Mouse (Mus musculus) kidney, postnatal 4 days (tissue): ENCODE data around the gene Syce1l.

Experiments used
- DNase-seq, 2 experiments: peaks; one replicate each; pipeline ENCODE4 v3.0.0; 2021; ENCODE audit warnings: mixed read lengths in 2 of 2

Gene Syce1l

GRCm38 (mm10) chr8:113642926-113643325 lies at the start of gene Syce1l:
Syce1l (plus strand) TSS chr8:113643213.
- no peak for DNase-seq

DNA sequence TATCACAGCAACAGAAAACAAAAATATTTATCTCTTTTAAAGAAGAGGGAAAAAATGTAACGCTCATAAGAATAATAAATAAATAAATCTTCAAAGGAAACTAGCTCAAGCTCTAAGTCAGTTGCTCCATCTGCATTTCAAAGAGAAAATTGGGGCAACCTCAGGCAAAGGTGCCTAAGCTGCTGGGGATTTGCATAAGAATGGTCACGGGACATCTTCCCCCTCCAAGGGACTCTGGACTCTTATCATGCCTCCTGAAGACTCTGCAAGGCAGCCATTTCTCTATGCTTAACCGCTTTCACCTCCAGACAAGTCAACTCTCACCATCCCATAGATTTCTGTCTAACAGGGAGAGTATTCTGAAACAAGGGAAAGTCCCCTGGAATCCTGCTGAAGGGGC lies 44.6 kb upstream of the Syce1l start:
- no peak for DNase-seq

DNA sequence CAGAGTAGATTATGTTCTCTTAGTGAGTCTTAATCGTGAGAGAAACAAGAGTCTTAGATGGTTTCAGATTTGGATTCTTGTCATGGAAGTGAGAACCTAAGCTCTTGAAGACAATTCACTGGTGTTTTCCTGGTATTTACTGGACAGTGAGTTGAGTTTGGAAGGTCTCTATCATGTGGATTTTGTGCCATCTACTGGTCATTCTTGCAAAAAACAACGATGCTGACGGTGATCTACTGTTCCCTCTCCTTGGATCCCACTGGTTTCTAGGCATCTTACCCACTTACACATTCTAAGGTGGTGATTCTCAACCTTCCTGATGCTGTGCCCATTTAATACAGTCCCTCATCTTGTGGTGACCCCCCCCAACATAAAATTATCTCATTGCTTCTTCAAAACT lies 10.4 kb upstream of the Syce1l start:
- peak in 1 of 2 experiments; percentile 24 for DNase-seq

DNA sequence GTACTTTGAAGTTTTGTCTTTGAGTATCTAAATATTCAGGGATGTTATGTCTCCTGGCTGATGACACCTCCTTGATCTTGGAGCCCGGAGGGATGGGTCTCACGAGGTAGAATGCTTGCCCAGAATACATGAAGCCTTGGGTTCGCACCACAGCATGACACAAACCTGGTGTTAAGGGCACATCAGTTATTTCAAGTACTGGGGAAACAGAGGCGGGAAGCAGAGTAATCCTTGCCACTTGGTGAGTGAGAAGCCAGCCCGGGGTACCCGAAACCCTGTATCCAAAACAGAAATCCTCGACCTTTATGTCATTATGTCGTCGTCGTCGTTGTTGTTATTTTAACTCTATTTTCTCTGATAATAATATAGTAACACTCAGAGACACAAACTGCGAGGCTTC lies 8.9 kb upstream of the Syce1l start:
- DNase-seq = no peak

DNA sequence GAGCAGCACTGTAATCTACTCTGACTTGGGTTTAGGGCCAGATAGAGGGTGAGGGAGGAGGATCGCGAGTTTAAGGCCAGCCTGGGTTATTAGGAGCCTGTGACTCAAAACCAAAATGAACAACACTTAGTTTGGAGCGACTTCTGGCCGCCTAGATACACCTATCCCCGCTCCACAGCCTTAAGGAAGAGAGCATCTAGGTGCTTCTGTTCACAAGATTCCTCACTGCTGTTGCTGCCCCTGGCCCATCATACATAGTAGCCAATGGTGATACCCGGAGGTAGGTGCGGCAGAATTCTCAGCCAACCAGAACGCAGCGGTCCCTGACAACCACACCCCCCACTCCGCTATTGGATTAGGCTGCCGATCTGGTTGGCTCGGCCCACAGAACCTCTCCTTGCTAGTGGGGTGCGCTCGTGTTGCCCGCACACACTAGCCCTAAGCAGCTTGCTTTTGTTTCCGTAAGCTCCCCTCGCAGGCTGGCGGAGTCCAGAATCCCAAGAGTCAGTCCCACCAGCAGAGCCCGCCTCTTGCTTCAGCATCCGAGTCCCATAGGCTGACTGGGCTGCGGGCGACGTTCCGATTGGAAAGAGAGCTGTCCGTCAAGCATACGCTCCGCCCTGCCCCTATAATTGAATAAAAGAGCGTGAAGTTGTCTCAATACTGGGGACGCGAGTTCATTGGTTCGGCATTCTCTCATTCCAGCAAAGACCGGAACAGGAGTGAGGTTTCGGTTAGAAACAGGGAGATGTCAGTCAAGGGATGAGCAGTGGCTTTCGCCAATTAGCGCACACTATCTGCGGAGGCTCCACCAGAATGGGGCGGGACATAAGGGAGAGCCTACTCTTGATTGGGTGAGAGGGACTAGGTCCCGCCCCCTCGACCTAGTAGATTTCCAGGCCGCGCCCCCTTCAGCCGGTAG lies 8.1 kb upstream of the Syce1l start, which contains the start of gene Mon1b:
Mon1b (plus strand) TSS at position 918 of the 922 bp plus-strand sequence.
- DNase-seq = peak; percentile 97 to 98

DNA sequence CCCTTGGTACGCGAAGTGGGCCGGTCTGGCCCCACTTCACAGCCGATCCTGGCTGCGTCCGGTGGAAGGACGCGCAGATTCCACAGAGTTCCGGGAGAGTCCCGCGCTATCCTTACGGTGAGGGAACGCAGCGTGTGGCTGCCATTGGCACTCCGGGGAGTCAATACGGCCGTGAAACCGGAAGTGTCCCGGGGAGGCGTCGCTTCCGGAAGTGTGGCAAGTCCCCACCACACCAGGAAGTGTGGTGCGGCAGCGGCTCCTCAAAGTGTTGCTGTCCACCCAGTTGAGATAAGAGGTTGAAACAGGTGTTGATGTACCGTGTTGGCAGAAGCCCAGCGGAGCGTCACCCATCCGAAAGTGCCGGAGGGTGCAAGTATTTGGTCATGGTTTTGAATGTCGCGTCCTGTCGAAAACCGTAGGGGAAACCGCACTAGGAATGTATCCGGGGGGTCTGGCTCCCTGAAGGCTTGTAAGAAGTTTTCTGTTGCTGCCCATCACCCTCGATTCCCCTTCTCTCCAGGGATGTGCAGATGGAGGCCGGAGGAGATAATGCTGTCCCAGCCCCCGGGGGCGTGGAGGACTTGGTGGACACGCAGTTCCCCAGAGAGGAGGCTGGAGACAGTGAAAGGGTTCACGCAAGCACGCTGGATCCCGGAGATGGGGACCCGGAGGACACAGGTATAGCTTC lies 7.3 kb upstream of the Syce1l start:
- DNase-seq = peak; percentile 90 to 95

- DNase-seq = no peak
Measured at GRCm38 (mm10) chr8:113636280-113636628, 6.8 kb upstream of the Syce1l start.

DNA sequence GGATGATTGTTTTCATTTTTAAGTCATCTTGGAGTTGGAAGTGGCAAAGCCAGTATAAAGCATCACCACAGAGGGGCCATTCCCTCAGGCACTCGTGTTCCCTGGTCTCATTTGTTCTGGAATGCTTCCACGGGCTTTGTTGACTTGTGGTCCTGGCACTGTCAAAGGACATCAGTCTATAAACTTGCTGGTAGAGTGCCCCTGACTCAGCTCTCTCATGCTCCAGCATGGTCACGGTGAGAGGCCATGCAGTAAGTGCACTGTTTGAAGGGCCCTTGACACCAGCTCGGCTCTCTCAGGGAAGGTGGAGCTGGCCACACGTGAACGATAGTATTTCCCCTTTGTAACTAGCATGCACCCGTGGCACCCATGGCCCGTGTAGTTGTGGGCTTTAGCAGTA lies 2.7 kb upstream of the Syce1l start:
- DNase-seq = no peak

- peak in 1 of 2 experiments; percentile 53 for DNase-seq
Measured at GRCm38 (mm10) chr8:113643479-113644210, 632 bp downstream of the Syce1l start.

GRCm38 (mm10) chr8:113645220-113645619 lies 2.2 kb downstream of the Syce1l start:
- no peak for DNase-seq

DNA sequence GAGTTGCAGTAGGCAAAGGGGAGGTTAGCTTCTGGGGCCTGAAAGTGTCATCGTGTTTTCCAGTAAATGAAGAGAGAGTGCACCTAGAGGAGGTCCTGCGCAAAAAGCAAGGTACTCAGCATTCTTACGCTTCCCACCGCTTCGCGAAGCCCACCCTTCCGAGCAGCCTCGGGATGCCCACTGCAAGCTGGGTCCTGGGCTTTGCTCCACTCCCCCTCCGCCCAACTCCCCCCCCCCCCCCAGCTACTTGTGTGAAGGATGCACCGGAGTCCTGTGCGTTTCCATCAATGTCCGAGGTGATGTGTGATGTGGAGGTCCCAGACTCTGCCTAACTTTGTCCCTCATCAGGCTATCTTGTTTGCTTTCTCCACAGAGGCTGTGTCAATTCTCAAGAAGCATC lies 9.4 kb downstream of the Syce1l start:
- DNase-seq = no peak

- DNase-seq = no peak
Measured at GRCm38 (mm10) chr8:113653151-113653550, 10.1 kb downstream of the Syce1l start.

- DNase-seq = no peak
Measured at GRCm38 (mm10) chr8:113656154-113656553, 13.1 kb downstream of the Syce1l start.

DNA sequence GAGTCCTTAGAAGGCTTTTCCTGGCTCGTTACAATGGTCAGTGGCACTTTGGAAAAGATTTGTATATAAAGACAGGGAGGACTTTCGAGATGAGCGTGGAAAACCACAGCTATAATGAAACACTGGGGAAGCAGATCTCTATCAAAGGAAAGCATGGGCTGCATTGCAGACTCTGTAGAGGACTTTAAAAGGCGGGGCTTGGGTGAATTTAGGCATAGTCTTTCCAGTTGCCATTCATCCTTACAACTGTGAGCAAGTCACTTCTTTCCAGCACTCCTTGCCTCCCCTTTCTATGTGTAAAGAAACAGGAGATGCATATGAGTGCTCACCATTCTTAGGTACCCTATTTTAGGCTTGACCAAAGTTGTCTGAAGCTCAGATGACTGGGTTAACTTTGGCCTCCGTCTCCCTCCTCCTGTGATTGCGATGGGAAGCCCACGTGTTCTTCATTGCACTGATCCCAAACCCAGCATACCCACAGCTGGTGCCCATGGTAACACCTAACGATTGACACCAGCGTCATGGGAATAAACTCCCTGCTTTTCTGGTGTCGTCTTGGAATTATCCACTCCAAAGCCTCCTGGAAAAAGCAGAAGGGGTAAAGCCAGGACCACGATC lies 13.8 kb downstream of the Syce1l start:
- no peak for DNase-seq

GRCm38 (mm10) chr8:113660128-113660527 lies 17.1 kb downstream of the Syce1l start:
- no peak for DNase-seq

DNA sequence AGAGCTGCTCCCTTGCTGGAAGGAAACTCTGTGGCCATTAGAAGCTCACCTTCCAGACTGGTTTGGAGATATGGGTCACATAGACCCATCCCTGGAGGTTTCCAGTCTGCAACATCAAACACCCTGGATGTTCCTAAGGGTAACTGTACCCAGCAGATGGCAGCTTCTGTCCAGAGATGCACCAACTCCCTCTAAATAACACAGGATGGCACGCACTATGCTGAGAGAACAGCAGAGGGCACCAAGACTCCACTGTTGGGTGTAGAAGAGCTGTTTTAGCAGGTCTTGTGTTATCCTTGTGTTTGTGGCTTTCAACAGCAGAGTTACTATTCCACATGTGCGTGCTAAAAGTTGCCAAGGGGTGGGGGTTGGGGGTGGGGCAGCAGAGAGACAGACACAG lies 21.5 kb downstream of the Syce1l start:
- DNase-seq = peak; percentile 91 to 92

GRCm38 (mm10) chr8:113665036-113665435 lies 22.0 kb downstream of the Syce1l start:
- no peak for DNase-seq

GRCm38 (mm10) chr8:113665951-113666350 lies 22.9 kb downstream of the Syce1l start:
- DNase-seq = no peak

DNA sequence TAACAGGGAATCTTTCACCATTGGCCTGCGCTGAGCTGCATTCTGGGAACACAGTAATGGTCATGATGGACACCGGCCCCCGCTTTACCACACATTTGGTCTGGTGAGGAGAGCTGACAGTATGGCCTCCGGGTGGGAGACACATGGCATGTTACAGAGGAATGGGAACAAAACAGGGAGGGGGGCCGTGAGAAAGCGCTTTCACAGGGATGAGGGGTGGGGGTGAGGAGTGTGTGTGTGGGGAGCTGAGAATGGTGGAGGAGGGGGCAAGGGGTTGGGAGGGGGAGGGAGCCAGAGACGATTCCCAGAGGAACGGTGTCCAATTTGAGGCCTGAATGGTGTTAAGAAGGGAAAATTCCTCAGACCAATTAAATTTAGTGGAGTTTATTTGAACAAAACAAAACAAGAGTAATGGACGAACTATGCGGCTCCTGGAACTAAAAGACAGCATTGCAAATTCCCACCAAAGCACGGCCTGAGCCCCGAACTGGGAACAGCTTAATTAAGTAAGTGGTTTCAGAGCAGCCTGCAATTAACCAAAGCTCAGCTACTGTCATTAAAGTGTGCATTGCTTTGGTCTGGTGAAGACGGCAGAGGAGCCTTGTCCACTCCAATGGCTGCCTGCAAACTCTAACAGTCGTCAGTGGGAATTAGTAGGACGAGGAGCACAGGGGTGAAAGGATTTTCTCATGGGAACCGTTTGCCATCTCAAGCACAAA lies 23.9 kb downstream of the Syce1l start:
- no peak for DNase-seq

- DNase-seq = no peak
Measured at GRCm38 (mm10) chr8:113669924-113670323, 26.9 kb downstream of the Syce1l start.

DNA sequence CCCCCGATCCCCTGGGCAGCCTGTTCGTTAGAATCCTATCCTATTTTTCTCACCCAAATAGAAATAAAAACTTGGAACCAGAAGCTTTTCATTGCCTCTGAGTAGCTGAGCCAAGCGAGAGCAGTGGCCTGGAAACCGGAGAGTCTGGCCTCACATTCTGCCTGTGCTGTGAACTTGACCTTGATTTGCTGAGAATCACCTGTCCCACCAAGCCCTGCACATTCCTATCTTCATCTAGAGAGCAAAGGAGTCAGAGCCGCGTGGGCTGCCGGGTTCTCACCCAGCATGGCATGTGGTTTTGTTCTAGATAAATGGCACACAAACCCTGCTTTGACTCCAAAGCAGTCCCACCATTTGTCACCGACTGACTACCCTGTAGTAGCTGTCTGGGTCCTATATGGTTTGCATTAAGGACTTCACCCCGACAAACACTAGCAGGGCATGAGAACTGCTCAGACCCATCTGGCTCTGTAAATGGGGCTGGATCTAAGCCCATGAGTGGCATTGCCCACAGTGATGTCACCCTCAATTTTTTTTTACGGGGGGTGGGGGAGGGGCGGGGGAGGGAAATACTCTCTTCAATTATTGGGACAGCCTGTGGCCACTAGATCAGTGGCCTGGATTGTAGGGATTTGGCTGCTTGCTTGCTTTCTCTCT lies 29.7 kb downstream of the Syce1l start:
- DNase-seq = peak in 1 of 2 experiments; percentile 16

DNA sequence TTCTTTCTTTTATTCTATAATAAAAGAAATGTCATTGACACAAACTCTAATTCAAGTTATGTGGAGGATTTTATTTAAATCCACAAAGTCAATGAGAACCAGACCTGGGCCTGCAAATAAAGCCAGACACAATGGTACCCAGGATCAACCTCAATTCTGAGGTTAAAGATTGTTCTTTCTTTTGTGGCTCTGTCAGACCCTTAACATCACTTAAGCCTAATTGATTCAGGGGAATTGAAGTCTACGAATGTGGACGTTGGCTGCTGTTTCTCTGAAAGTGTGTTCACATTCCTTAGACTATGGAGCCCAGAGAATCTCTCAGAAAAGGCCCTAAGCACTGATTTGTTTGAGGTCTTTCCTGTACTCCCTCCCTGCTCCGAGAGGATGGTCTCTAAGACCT lies 30.3 kb downstream of the Syce1l start:
- no peak for DNase-seq
